9 mouse cellular contexts compared by ENCODE assay signal in the genomic region with DNA sequence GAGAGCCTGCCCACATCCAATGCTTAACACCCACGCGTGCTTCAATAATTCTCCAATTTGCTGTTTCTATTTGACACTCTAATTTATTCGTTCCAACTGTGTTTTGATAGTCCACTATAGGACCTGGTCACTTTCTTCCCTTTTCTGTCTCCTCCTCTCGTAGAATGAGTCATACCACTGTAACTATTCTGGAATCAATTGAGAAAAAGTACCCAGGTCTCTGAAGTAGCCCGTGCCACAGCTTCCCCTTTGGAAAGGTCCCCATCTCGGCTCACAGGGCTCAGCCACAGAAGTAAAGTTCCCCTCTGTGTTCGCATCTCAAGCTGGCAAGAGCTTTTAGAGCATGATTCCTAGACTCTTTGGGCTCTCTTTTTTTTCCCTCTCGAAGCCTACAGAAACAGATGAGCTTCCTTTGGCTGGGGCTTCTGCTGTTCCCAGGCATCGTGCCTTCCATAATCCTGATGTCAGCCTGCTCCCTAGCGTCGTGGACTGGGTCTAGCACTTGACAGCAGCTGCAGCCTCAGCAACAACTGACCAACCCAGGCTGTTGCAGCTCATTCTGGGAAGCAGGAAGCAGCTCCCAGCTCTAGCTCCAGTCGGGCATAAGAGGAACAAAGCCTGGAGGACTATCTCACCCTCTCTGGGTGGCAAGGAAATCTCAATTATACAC. TPM values are rescaled to one million over a fixed set of nuclear protein-coding genes. Genes with fewer than 3 reads are reported as not detected.
DNase-seq lines count a peak whose midpoint lies in the region; ATAC-seq and TF ChIP-seq lines count a peak whose summit lies in the region.
"Had no signal": no experiment of that assay in that cellular context is flagged by ENCODE, and none has a peak within 500 bp of the region (broad histone marks: within the 10 kb centered on the region; RNA-seq: fewer than 3 reads in every experiment).

No protein-coding gene starts in this region.

- H3K9me3 ChIP-seq in hindbrain, postnatal 0 days (ENCODE audit: low read length), result no peaks in the 10 kb centered on the region
- no peaks in the 10 kb centered on the region for H3K9me3 ChIP-seq in midbrain, embryonic 14.5 days (ENCODE audit: control insufficient read depth, low read length)

- no peaks in the 10 kb centered on the region for H3K27me3 ChIP-seq in hindbrain, postnatal 0 days (ENCODE audit: insufficient read depth, low read length)
- H3K27me3 ChIP-seq in midbrain, embryonic 14.5 days (ENCODE audit: control insufficient read depth, insufficient read depth, low read length), result no peaks in the 10 kb centered on the region

- no peak overlapping the region for H3K27ac ChIP-seq in cortical plate, adult 2 months (ENCODE audit: insufficient read depth, low read length)
- H3K27ac ChIP-seq in hindbrain, postnatal 0 days, result no peak overlapping the region
- H3K27ac ChIP-seq in midbrain, embryonic 14.5 days (replicated peaks; ENCODE audit: low read depth, low read length), result no peak overlapping the region

- H3K4me2 ChIP-seq in hindbrain, postnatal 0 days (ENCODE audit: low read depth, low read length), result no peak overlapping the region
- peak overlapping the region; percentile 20 for H3K4me2 ChIP-seq in midbrain, embryonic 14.5 days (ENCODE audit: low read length)

- no peak for TF ChIP-seq POLR2A in cortical plate, adult 2 months (IDR thresholded peaks at IDR 0.05; ENCODE audit: extremely low read depth, insufficient read depth, low read length)

- no peak overlapping the region for H3K9ac ChIP-seq in hindbrain, postnatal 0 days (replicated peaks; ENCODE audit: low read length)
- H3K9ac ChIP-seq in midbrain, embryonic 14.5 days (replicated peaks; ENCODE audit: low read length), result no peak overlapping the region

- no peak overlapping the region for H3K4me3 ChIP-seq in cortical plate, adult 2 months (ENCODE audit: insufficient read depth, low read length)
- no peak overlapping the region for H3K4me3 ChIP-seq in hindbrain, postnatal 0 days (ENCODE audit: low read length)
- H3K4me3 ChIP-seq in midbrain, embryonic 14.5 days (replicated peaks; ENCODE audit: low read depth, low read length), result no peak overlapping the region

- H3K36me3 ChIP-seq in hindbrain, postnatal 0 days (ENCODE audit: insufficient read depth, low read length), result no peaks in the 10 kb centered on the region
- H3K36me3 ChIP-seq in midbrain, embryonic 14.5 days (ENCODE audit: control insufficient read depth, insufficient read depth, low read length), result no peaks in the 10 kb centered on the region

- H3K4me1 ChIP-seq in cortical plate, adult 2 months (ENCODE audit: control insufficient read depth, insufficient read depth, low read length), result no peaks in the 10 kb centered on the region
- H3K4me1 ChIP-seq in hindbrain, postnatal 0 days (ENCODE audit: insufficient read depth, low read length), result peaks cover 9% of the 10 kb centered on the region; the same call in 1 of the 2 replicates
- H3K4me1 ChIP-seq in midbrain, embryonic 14.5 days (ENCODE audit: control insufficient read depth, insufficient read depth, low read length), result peaks cover 16% of the 10 kb centered on the region

- peak; percentile 17 for DNase-seq in adrenal gland, adult 2 months
- peak; percentile 45 for DNase-seq in gastrocnemius, postnatal 10 days
- DNase-seq in hindbrain, postnatal 0 days (ENCODE audit: low spot score), result peak; percentile 93
- peak; percentile 9 to 68 for DNase-seq in left cerebral cortex, adult 9 months (ENCODE audit: low spot score in 2 of 2)
- peak; percentile 92 for DNase-seq in midbrain, embryonic 14.5 days
- DNase-seq in telencephalon, adult 2 months (ENCODE audit: low read depth, low spot score), result peak; percentile 39

- whole genome bisulfite sequencing in hindbrain, postnatal 0 days, result 32% methylated on average over 12 of the region's 12 CpGs
- WGBS in midbrain, embryonic 14.5 days, result 35% methylated on average over 12 of the region's 12 CpGs

- TF ChIP-seq CTCF in cortical plate, adult 2 months (IDR thresholded peaks at IDR 0.05; ENCODE audit: extremely low read depth, insufficient read depth, low read length), result peak; percentile 89
- TF ChIP-seq CTCF in hindbrain, postnatal 0 days (IDR thresholded peaks at IDR 0.05; ENCODE audit: low read depth), result peak; percentile 94

- peak; percentile 96 for ATAC-seq in hindbrain, postnatal 0 days
- ATAC-seq in midbrain, embryonic 14.5 days (ENCODE audit: low FRiP score, low TSS enrichment), result peak; percentile 82; the same call in 1 of the 2 replicates
- no peak for ATAC-seq in megakaryocyte progenitor cell, adult 5-6 weeks (replicated peaks; ENCODE audit: poor library complexity)

RNA-seq across cellular contexts. Expression of gene Irx6, which starts 47.3 kb away (rescaled TPM):
- total RNA-seq in adrenal gland, adult 2 months (2021), result not detected
- polyA plus RNA-seq in adrenal gland, adult 2 months (2012; rRNA removed), result not detected in 2 replicates
- 0.17 and 0.19 TPM in 2 replicates for polyA plus RNA-seq in cortical plate, adult 2 months (2012; rRNA removed)
- total RNA-seq in gastrocnemius, postnatal 10 days (2021), result under 1 TPM in 1 of 2 experiments, not detected in 1; 0.07 TPM
- 0.18 and 0.99 TPM in 2 replicates for total RNA-seq in hindbrain, postnatal 0 days (2014; rRNA removed)
- polyA plus RNA-seq in hindbrain, postnatal 0 days (2015; fragmentation: Nextera tagmentation; extraction: Ambion mirVana), result 0.79 and 0.83 TPM in 2 replicates
- 4.2 and 6.4 TPM in 2 replicates for polyA plus RNA-seq in midbrain, embryonic 14.5 days (2014; fragmentation: Nextera tagmentation; extraction: Ambion mirVana)
- not detected in 2 replicates for total RNA-seq in megakaryocyte progenitor cell, adult 5-6 weeks (2015)
- total RNA-seq in megakaryocyte progenitor cell, adult 5-6 weeks (2017), result not detected in 2 replicates
- total RNA-seq: adrenal gland, adult 18-20 months had no signal

Comparison
In these comparisons a context has a peak if more than half of its experiments do, and no peak if none do; other contexts are left out.
1. DNase-seq: peak in every context shown above with its lines; median percentile 93 in hindbrain, postnatal 0 days; 92 in midbrain, embryonic 14.5 days; 45 in gastrocnemius, postnatal 10 days; 39 in telencephalon, adult 2 months; 38 in left cerebral cortex, adult 9 months; 17 in adrenal gland, adult 2 months.